Mouse (Mus musculus): ENCODE measurements at regions not wholly inside any gene's neighbourhood (a gene's known extent, or its start where the extent isn't known, plus 50 kb on each side); places are given as distances from the start of the nearest gene placed in this dataset.

- Histone ChIP-seq H3K4me3 (no peak overlapping the region), H3K4me2 (replicated peaks) (no peak overlapping the region), H3K9me3 (no peaks in the 10 kb centered on the region), H3K36me3 (no peaks in the 10 kb centered on the region), H3K27ac (replicated peaks) (no peak overlapping the region), H3K4me1 (no peaks in the 10 kb centered on the region), H3K27me3 (peaks cover 9% of the 10 kb centered on the region; the same call in 1 of the 2 replicates), H3K9ac (replicated peaks) (no peak overlapping the region)
- 86% methylated on average over 3 of the region's 3 CpGs for WGBS
- no peak for ATAC-seq (ENCODE audit: low FRiP score, low read depth)
These were observed 562.3 kb upstream of the Btbd3 start for GRCm38 (mm10) chr2:137694020-137694419.

DNA sequence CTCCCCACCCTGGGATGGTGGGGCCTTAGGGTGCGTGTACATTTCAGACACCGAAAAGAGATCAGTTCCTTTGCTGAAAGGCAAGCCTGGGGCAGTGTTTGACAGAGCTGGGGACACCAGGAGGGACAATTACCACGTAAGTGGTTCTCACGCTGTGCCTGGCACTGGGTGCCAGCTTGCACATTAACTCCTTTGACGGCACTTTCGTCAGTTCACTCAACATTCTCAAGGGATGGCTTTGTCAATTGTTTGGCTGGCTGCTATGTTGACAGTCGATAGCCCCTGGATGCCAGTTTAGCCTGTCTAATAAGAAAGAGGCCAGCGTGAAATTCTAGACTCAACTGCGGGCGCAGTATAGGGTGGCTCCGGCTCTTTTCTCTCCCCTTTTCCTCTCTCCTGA, 569.2 kb upstream of the Btbd3 start:
- Histone ChIP-seq H3K4me3 (no peak overlapping the region), H3K4me2 (replicated peaks) (no peak overlapping the region), H3K36me3 (no peaks in the 10 kb centered on the region), H3K9ac (replicated peaks) (no peak overlapping the region), H3K27ac (replicated peaks) (no peak overlapping the region), H3K9me3 (no peaks in the 10 kb centered on the region), H3K4me1 (no peaks in the 10 kb centered on the region), H3K27me3 (no peaks in the 10 kb centered on the region)
- WGBS, result 85% methylated on average over 11 of the region's 11 CpGs
- no peak for ATAC-seq (ENCODE audit: low FRiP score, low read depth)

GRCm38 (mm10) chr2:137686735-137687134, 569.6 kb upstream of the Btbd3 start:
- H3K4me3 ChIP-seq, result no peak overlapping the region
- no peak for ATAC-seq (ENCODE audit: low FRiP score, low read depth)
- no peaks in the 10 kb centered on the region for H3K36me3 ChIP-seq
- H3K9ac ChIP-seq (replicated peaks), result no peak overlapping the region
- H3K27me3 ChIP-seq, result no peaks in the 10 kb centered on the region
- H3K27ac ChIP-seq (replicated peaks), result no peak overlapping the region
- H3K4me1 ChIP-seq, result no peaks in the 10 kb centered on the region
- no peak overlapping the region for H3K4me2 ChIP-seq (replicated peaks)
- WGBS, result 81% methylated on average over 4 of the region's 4 CpGs
- no peaks in the 10 kb centered on the region for H3K9me3 ChIP-seq

DNA sequence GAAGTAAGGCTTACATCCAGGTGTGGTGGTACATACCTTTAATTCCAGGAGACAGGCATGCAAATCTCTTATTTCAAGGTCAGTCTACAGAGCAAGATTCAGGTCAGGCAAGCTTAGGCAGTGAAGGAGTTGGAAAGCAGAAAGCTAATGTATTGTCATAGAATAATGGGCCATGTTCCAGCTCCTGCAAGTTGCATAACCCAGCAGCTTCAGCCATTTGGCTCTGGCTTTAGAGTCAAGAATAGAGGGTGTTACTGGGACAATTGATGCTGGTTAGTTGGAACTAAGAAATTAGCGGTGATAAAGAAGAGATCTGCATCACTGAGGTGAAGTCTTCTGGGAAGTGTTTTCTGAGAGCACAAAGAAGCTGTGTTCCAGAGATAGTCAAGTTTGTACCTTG, 565.3 kb upstream of the Jag1 start:
- Histone ChIP-seq H3K9me3 (no peaks in the 10 kb centered on the region), H3K4me3 (no peak overlapping the region), H3K4me1 (no peaks in the 10 kb centered on the region), H3K27me3 (no peaks in the 10 kb centered on the region), H3K36me3 (no peaks in the 10 kb centered on the region), H3K4me2 (replicated peaks) (no peak overlapping the region), H3K27ac (replicated peaks) (no peak overlapping the region), H3K9ac (replicated peaks) (no peak overlapping the region)
- 96% methylated on average over 1 of the region's 1 CpGs for WGBS
- ATAC-seq (ENCODE audit: low FRiP score, low read depth), result no peak

DNA sequence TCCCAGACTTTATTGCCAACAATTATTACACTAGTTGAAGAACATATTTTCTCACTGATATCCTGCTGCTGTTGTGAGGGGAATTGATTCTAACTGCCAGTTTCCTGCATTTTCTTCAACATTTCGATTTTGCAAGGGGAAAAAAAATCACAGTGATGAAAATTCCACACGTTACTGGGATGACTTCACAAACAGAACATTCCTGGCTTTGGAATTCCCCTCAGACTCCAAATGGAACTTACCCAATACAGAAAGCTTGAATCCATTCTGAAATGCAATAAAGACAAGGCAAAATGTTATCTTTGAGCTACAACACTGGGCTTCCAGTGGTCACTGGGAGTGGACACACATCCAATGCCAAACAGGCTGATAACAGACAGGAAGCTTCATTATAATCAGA, 546.7 kb upstream of the Jag1 start:
- 74% methylated on average over 2 of the region's 2 CpGs for WGBS

DNA sequence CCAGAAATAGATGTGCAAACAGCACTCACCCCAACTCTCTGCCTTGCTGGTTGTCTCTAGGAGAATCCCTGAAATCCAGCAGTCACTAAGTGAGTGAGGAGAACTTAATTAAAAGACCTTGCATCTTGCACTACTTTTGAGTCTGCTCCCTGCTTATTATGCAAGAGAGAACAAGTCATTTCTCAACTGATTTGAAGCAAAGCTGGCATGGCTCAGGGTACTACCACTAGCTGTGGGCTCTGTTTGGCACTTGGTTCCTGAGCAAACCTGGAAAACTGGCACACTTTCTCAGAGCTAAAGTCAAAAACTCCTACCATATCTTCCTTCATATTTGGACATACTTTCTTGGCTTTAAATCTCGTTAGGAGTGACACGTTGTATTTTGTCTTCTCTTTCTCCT, 545.8 kb upstream of the Jag1 start:
- Histone ChIP-seq H3K4me1 (peaks cover 8% of the 10 kb centered on the region; the same call in 1 of the 2 replicates), H3K9me3 (no peaks in the 10 kb centered on the region), H3K27me3 (no peaks in the 10 kb centered on the region), H3K36me3 (no peaks in the 10 kb centered on the region), H3K27ac (replicated peaks) (no peak overlapping the region), H3K4me3 (no peak overlapping the region), H3K9ac (replicated peaks) (no peak overlapping the region), H3K4me2 (replicated peaks) (no peak overlapping the region)
- WGBS, result 92% methylated on average over 2 of the region's 2 CpGs
- no peak for ATAC-seq (ENCODE audit: low FRiP score, low read depth)

More for the DNA sequence above, 546.7 kb upstream of the Jag1 start:
- ATAC-seq (ENCODE audit: low FRiP score, low read depth), result no peak
- Histone ChIP-seq H3K4me1 (peaks cover 8% of the 10 kb centered on the region; the same call in 1 of the 2 replicates), H3K9me3 (no peaks in the 10 kb centered on the region), H3K9ac (replicated peaks) (no peak overlapping the region), H3K36me3 (no peaks in the 10 kb centered on the region), H3K27me3 (no peaks in the 10 kb centered on the region), H3K27ac (replicated peaks) (no peak overlapping the region), H3K4me3 (no peak overlapping the region), H3K4me2 (replicated peaks) (no peak overlapping the region)

- H3K4me2 ChIP-seq (replicated peaks), result no peak overlapping the region
- 85% methylated on average over 1 of the region's 1 CpGs for WGBS
- peaks cover 8% of the 10 kb centered on the region; the same call in 1 of the 2 replicates for H3K4me1 ChIP-seq
- no peaks in the 10 kb centered on the region for H3K9me3 ChIP-seq
- H3K36me3 ChIP-seq, result no peaks in the 10 kb centered on the region
- no peaks in the 10 kb centered on the region for H3K27me3 ChIP-seq
- H3K4me3 ChIP-seq, result no peak overlapping the region
- no peak for ATAC-seq (ENCODE audit: low FRiP score, low read depth)
- no peak overlapping the region for H3K27ac ChIP-seq (replicated peaks)
- no peak overlapping the region for H3K9ac ChIP-seq (replicated peaks)
These were observed 544.0 kb upstream of the Jag1 start for GRCm38 (mm10) chr2:137660449-137660848.

DNA sequence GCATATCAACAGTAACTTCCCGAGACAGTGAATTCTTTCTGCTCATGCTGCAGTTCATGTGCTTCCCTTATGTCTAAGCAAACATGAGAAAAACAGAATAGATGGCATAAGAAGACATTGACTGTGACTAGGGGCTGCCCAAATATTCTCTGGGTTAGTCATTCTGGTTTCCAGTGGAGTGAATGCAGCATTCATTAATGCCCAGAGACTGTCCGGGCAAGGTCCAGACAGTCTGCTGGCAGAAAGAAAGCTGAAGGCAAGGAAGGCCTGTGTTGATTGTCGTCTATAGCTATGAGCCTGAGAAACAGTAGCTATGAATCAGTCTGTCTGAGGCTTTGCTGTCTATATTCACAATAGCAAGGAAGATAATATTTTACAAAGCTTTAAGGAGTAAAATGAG, 537.9 kb upstream of the Jag1 start:
- Histone ChIP-seq H3K27me3 (no peaks in the 10 kb centered on the region), H3K4me1 (peaks cover 3% of the 10 kb centered on the region; the same call in 1 of the 2 replicates), H3K9me3 (no peaks in the 10 kb centered on the region), H3K4me3 (no peak overlapping the region), H3K9ac (replicated peaks) (no peak overlapping the region), H3K4me2 (replicated peaks) (no peak overlapping the region), H3K36me3 (no peaks in the 10 kb centered on the region), H3K27ac (replicated peaks) (no peak overlapping the region)
- 89% methylated on average over 3 of the region's 3 CpGs for WGBS
- no peak for ATAC-seq (ENCODE audit: low FRiP score, low read depth)

DNA sequence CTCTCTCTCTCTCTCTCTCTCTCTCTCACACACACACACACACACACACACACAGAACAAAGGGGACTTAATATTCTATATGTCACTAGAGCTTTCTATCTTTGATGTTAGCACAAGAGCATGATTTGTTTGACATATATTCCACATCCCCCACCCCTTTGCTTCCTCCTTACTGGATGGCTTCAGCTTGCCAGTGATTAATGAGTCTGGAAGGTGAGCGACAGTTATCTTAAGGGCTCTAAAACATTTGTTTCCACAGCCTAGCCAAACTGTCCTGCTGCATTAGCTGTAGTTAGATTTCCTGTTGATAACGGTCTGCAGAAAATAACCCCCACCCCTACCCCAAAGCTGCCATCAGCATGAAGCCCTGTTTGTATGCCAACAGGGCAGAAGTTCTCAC, 527.7 kb upstream of the Jag1 start:
- no peaks in the 10 kb centered on the region for H3K36me3 ChIP-seq
- H3K27ac ChIP-seq (replicated peaks), result no peak overlapping the region
- no peaks in the 10 kb centered on the region for H3K27me3 ChIP-seq
- WGBS, result 87% methylated on average over 2 of the region's 2 CpGs
- no peak overlapping the region for H3K9ac ChIP-seq (replicated peaks)
- no peaks in the 10 kb centered on the region for H3K9me3 ChIP-seq
- H3K4me2 ChIP-seq (replicated peaks), result no peak overlapping the region
- H3K4me3 ChIP-seq, result no peak overlapping the region
- ATAC-seq (ENCODE audit: low FRiP score, low read depth), result no peak
- no peaks in the 10 kb centered on the region for H3K4me1 ChIP-seq

DNA sequence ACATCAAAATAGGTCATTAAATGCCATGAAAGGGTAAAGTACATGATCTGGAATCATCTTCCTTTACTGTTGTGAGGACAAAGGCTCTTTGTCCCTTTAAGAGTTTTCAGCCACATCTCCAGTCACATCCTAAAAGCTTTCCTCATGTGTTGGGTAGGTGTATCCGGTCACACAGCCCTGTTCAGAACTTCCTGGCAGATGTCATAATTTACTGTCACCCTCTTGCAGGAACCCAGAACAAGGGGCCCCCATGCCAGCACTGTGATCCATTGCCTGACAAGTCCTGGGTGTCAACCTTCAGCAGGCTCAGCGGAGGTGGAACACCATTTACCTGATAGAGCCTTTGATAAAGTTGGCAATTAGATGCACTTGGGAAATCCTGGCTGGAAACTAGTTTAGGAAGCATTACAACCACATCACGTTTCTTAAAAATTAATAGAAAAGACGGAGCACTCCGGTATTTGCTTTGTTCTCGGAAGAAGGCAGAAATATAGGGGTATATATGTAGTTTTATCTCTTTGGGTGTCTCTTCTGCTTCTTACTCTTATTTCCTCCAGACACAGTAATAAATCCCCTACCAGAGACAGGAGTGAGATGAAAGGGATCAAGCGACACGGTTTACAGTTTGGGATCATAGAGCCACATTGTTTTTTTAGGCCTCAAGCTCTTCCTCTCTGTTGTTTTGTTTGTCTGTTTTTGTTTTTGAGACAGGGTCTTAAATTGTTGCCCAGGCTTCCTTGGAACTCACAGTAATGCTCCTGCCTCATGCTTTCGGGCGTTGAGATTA, 527.0 kb upstream of the Jag1 start:
- H3K36me3 ChIP-seq, result no peaks in the 10 kb centered on the region
- H3K4me3 ChIP-seq, result no peak overlapping the region
- H3K9me3 ChIP-seq, result no peaks in the 10 kb centered on the region
- no peak overlapping the region for H3K27ac ChIP-seq (replicated peaks)
- H3K27me3 ChIP-seq, result no peaks in the 10 kb centered on the region
- ATAC-seq (ENCODE audit: low FRiP score, low read depth), result no peak
- no peaks in the 10 kb centered on the region for H3K4me1 ChIP-seq
- WGBS, result 84% methylated on average over 10 of the region's 10 CpGs
- H3K9ac ChIP-seq (replicated peaks), result no peak overlapping the region
- no peak overlapping the region for H3K4me2 ChIP-seq (replicated peaks)

DNA sequence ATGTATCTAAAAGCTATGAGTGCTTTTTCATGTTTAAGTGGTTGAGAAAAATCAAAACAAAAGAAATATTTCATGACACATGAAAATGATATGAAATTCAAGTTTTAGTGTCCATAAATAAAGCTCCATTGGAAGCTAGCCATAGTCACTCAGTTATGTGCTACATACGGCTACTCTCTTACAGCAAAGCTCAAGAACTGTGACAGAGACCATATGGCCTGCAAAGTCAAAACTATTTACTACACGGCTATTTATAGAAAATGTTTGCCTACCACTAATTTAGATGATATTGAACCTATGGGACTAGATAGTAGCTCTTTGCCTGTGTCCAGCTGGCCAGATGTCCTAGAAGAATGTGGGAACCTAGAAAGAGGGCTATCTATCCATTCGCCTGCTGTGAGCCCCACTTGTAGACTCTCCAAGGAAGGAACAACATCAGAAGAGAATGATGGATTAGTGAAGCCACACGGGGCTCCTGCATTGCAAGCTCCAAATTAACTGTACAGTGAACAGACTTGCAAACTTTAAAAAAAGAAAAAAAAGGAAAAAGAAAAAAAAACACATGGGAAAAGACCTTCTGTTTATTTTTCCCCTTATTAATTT, 518.7 kb upstream of the Jag1 start:
- Histone ChIP-seq H3K4me1 (no peaks in the 10 kb centered on the region), H3K9ac (replicated peaks) (no peak overlapping the region), H3K27ac (replicated peaks) (no peak overlapping the region), H3K4me3 (no peak overlapping the region), H3K36me3 (no peaks in the 10 kb centered on the region), H3K4me2 (replicated peaks) (no peak overlapping the region), H3K9me3 (no peaks in the 10 kb centered on the region), H3K27me3 (no peaks in the 10 kb centered on the region)
- WGBS, result 75% methylated on average over 4 of the region's 4 CpGs
- ATAC-seq (ENCODE audit: low FRiP score, low read depth), result no peak

DNA sequence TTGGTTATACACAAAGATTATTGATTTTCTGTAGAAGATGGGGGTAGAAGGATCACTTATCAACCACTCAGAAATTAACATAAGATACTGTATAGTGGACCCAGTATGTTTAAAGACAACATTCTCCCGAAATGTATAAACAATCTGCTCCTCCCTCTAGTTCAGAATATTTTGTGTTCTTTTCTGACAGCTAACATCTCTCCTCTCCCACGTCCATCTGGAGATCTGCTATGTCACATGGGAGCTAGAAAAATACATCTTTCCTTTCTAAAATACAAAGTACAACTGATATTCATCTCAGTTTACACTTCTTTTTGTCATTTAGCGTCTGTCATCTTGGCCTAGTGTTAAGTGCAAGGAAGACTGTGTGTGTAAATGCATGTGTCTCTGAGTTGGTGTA, 500.2 kb upstream of the Jag1 start:
- Histone ChIP-seq H3K4me3 (no peak overlapping the region), H3K4me1 (no peaks in the 10 kb centered on the region), H3K9ac (replicated peaks) (no peak overlapping the region), H3K36me3 (no peaks in the 10 kb centered on the region), H3K9me3 (no peaks in the 10 kb centered on the region), H3K4me2 (replicated peaks) (no peak overlapping the region), H3K27me3 (no peaks in the 10 kb centered on the region), H3K27ac (replicated peaks) (no peak overlapping the region)
- 89% methylated on average over 3 of the region's 3 CpGs for WGBS
- ATAC-seq (ENCODE audit: low FRiP score, low read depth), result no peak
